Mouse (Mus musculus) liver, embryonic 14.5 days (tissue): ENCODE measurements around the gene Plekha4.

Experiments used
- CTCF ChIP-seq: IDR thresholded peaks from 2 replicates; pipeline ENCODE4 v1.5.1; 2016; ENCODE audit warnings: antibody characterized with exemption, low read depth, control low read depth
- EP300 ChIP-seq: IDR thresholded peaks from 2 replicates; pipeline ENCODE4 v1.6.1; 2016; ENCODE audit warnings: antibody characterized with exemption, low read depth

- 0 out of 2 replicates have a peak, but pooled peaks have one; percentile 24 for TF ChIP-seq CTCF
- TF ChIP-seq EP300: no peak
Measured at GRCm38 (mm10) chr7:45535676-45536075, 9.5 kb downstream of the Plekha4 start.
